Mouse (Mus musculus) heart, postnatal 0 days (tissue): ENCODE results near the gene Kctd13.

Source experiments
- CTCF ChIP-seq: IDR thresholded peaks from 2 replicates; pipeline ENCODE4 v1.5.1; 2016; ENCODE audit warnings: antibody characterized with exemption, control low read depth, low read depth
- EP300 ChIP-seq: IDR thresholded peaks from 2 replicates; pipeline ENCODE4 v1.6.1; 2016; ENCODE audit warnings: antibody characterized with exemption, low read depth

- TF ChIP-seq CTCF (no peak), EP300 (no peak)
Observed at GRCm38 (mm10) chr7:126981601-126982000, 52.9 kb downstream of the Kctd13 start.
